Mouse (Mus musculus) ES-Bruce4 (cell line): ENCODE data around the gene Agmat. TPM values are rescaled to one million over a fixed set of nuclear protein-coding genes. Genes with fewer than 3 reads are reported as not detected.
A peak's percentile ranks its signal among the peaks of the same experiment; 100 is the strongest.

ENCODE experiments used
- H3K27ac ChIP-seq: 2 replicates; pipeline ENCODE4 v1.5.1; 2012; ENCODE audit warnings: low read length, inconsistent platforms; ENCODE audit not compliant: insufficient read depth
- H3K27me3 ChIP-seq: 2 replicates; pipeline ENCODE4 v1.6.1; 2012; ENCODE audit warnings: mild to moderate bottlenecking, low read length, inconsistent platforms; ENCODE audit not compliant: control insufficient read depth, poor library complexity, insufficient read depth, severe bottlenecking
- H3K36me3 ChIP-seq: 2 replicates; pipeline ENCODE4 v1.6.1; 2012; ENCODE audit warnings: inconsistent platforms, mild to moderate bottlenecking, low read length, moderate library complexity; ENCODE audit not compliant: control insufficient read depth, poor library complexity, insufficient read depth, severe bottlenecking
- H3K4me1 ChIP-seq: one replicate; pipeline ENCODE4 v1.8.1; 2011; ENCODE audit warnings: low read length; ENCODE audit not compliant: control insufficient read depth, insufficient read depth
- H3K4me3 ChIP-seq: 2 replicates; pipeline ENCODE4 v1.5.1; 2011; ENCODE audit warnings: low read depth, mild to moderate bottlenecking, low read length
- H3K9ac ChIP-seq: 2 replicates; pipeline ENCODE4 v1.6.1; 2012; ENCODE audit warnings: low read depth, mild to moderate bottlenecking, inconsistent platforms; ENCODE audit not compliant: poor library complexity, severe bottlenecking
- H3K9me3 ChIP-seq: replicated peaks from 2 replicates; pipeline ENCODE4 v1.6.1; 2012; ENCODE audit warnings: mild to moderate bottlenecking, low read length, inconsistent platforms; ENCODE audit not compliant: control insufficient read depth, poor library complexity, insufficient read depth, severe bottlenecking
- CTCF ChIP-seq: IDR thresholded peaks from one replicate; pipeline ENCODE4 v1.8.1; 2011; ENCODE audit warnings: low read depth, low read length
- EP300 ChIP-seq: IDR thresholded peaks from 2 replicates; pipeline ENCODE4 v1.6.1; 2011; ENCODE audit warnings: low read depth, low read length; ENCODE audit not compliant: insufficient read depth
- POLR2A ChIP-seq: IDR thresholded peaks from one replicate; pipeline ENCODE4 v1.8.1; 2011; ENCODE audit warnings: low read length; ENCODE audit not compliant: insufficient read depth
- polyA plus RNA-seq: library from polyadenylated mRNA; stranded (reverse); fragments of >200 nt; gene quantifications from 2 replicates; pipeline ENCODE4 v1.2.4, GENCODE M21; 2011; ENCODE audit warnings: low read depth; ENCODE audit not compliant: missing spikeins, insufficient read depth, insufficient read length

Agmat gene
- polyA plus RNA-seq, 1 experiment, result not detected

- Histone ChIP-seq H3K36me3 (peaks cover 9% of the 10 kb centered on the region), H3K4me1 (no peaks in the 10 kb centered on the region), H3K9me3 (no peaks in the 10 kb centered on the region), H3K27me3 (no peaks in the 10 kb centered on the region), H3K4me3 (no peak overlapping the region), H3K9ac (no peak overlapping the region), H3K27ac (no peak overlapping the region)
- TF ChIP-seq POLR2A, result no peak
- no peak for TF ChIP-seq EP300
- TF ChIP-seq CTCF, result no peak
These were observed 33.4 kb downstream of the Agmat start for GRCm38 (mm10) chr4:141779828-141780227.

GRCm38 (mm10) chr4:141781201-141781985 lies 34.9 kb downstream of the Agmat start:
- no peak overlapping the region for H3K9ac ChIP-seq
- TF ChIP-seq EP300 (no peak), CTCF (no peak), POLR2A (no peak)
- no peaks in the 10 kb centered on the region for H3K4me1 ChIP-seq
- H3K9me3 ChIP-seq, result no peaks in the 10 kb centered on the region
- H3K27ac ChIP-seq, result no peak overlapping the region
- no peak overlapping the region for H3K4me3 ChIP-seq
- H3K36me3 ChIP-seq, result peaks cover 5% of the 10 kb centered on the region
- H3K27me3 ChIP-seq, result no peaks in the 10 kb centered on the region

- peak; percentile 31 for TF ChIP-seq CTCF
- TF ChIP-seq EP300, result no peak
- H3K27me3 ChIP-seq, result no peaks in the 10 kb centered on the region
- no peak overlapping the region for H3K4me3 ChIP-seq
- H3K9me3 ChIP-seq, result no peaks in the 10 kb centered on the region
- no peaks in the 10 kb centered on the region for H3K4me1 ChIP-seq
- H3K9ac ChIP-seq, result no peak overlapping the region
- peaks cover 2% of the 10 kb centered on the region; the same call in 1 of the 2 replicates for H3K36me3 ChIP-seq
- H3K27ac ChIP-seq, result no peak overlapping the region
These were observed 38.4 kb downstream of the Agmat start for GRCm38 (mm10) chr4:141784835-141785234.

GRCm38 (mm10) chr4:141786141-141786540 lies 39.7 kb downstream of the Agmat start:
- Histone ChIP-seq H3K27ac (no peak overlapping the region), H3K9ac (no peak overlapping the region), H3K4me3 (no peak overlapping the region), H3K4me1 (no peaks in the 10 kb centered on the region), H3K9me3 (no peaks in the 10 kb centered on the region), H3K36me3 (peaks cover 2% of the 10 kb centered on the region; the same call in 1 of the 2 replicates), H3K27me3 (no peaks in the 10 kb centered on the region)
- TF ChIP-seq POLR2A (no peak), EP300 (no peak), CTCF (no peak)

GRCm38 (mm10) chr4:141787046-141787445 lies 40.6 kb downstream of the Agmat start:
- Histone ChIP-seq H3K4me1 (no peaks in the 10 kb centered on the region), H3K4me3 (no peak overlapping the region), H3K36me3 (peaks cover 2% of the 10 kb centered on the region; the same call in 1 of the 2 replicates), H3K9me3 (no peaks in the 10 kb centered on the region), H3K9ac (no peak overlapping the region), H3K27ac (no peak overlapping the region), H3K27me3 (no peaks in the 10 kb centered on the region)
- TF ChIP-seq CTCF (no peak), POLR2A (no peak), EP300 (no peak)

GRCm38 (mm10) chr4:141787462-141787861 lies 41.0 kb downstream of the Agmat start:
- no peaks in the 10 kb centered on the region for H3K27me3 ChIP-seq
- H3K4me3 ChIP-seq, result no peak overlapping the region
- H3K9ac ChIP-seq, result no peak overlapping the region
- no peaks in the 10 kb centered on the region for H3K4me1 ChIP-seq
- no peaks in the 10 kb centered on the region for H3K9me3 ChIP-seq
- TF ChIP-seq CTCF, result no peak
- TF ChIP-seq POLR2A, result no peak
- TF ChIP-seq EP300, result no peak
- no peak overlapping the region for H3K27ac ChIP-seq
- no peaks in the 10 kb centered on the region; the same call in 1 of the 2 replicates for H3K36me3 ChIP-seq
